Mouse (Mus musculus) liver, embryonic 14.5 days (tissue): ENCODE results near the gene Acvr2a. TPM values are rescaled to one million over a fixed set of nuclear protein-coding genes. Genes with fewer than 3 reads are reported as not detected.
"Not testable (repeated sequence)": the region's sequence is repeated elsewhere in the genome, so short reads cannot be mapped to it uniquely, and the experiment has no call there.

Experiments used
- ATAC-seq: fragments of 200-750 bp; cut with Nextera tagmentation; 2 replicates; pipeline ENCODE4 v1.8.0; 2017; ENCODE audit warnings: moderate number of reproducible peaks, mild to moderate bottlenecking, moderate library complexity; ENCODE audit not compliant: insufficient read depth
- DNase-seq, 3 experiments: peaks; one replicate each; pipeline ENCODE4 v3.0.0-alpha.2; 2012 to 2013; ENCODE audit warnings: low read depth in 3 of 3, low spot score in 3 of 3
- H3K27ac ChIP-seq: fragments of 300-500 bp; sonication (generic); 2 replicates; pipeline ENCODE4 v1.5.1; 2014; ENCODE audit warnings: moderate library complexity, mild to moderate bottlenecking, control low read depth, inconsistent platforms
- H3K27me3 ChIP-seq: fragments of 300-500 bp; sonication (generic); 2 replicates; pipeline ENCODE4 v1.6.1; 2014; ENCODE audit warnings: mild to moderate bottlenecking, low read length, moderate library complexity; ENCODE audit not compliant: control insufficient read depth, insufficient read depth
- H3K36me3 ChIP-seq: fragments of 300-500 bp; sonication (generic); replicated peaks from 2 replicates; pipeline ENCODE4 v1.6.1; 2014; ENCODE audit warnings: low read depth; ENCODE audit not compliant: control insufficient read depth, insufficient read depth
- H3K4me1 ChIP-seq, 2 experiments: fragments of 200-500 bp in 1 of 2; fragments of 300-500 bp in 1 of 2; sonication (generic) in 1 of 2; replicated peaks; 2 replicates each; pipeline ENCODE4 v1.6.1; 2012 to 2014; ENCODE audit warnings: antibody characterized with exemption in 1 of 2, inconsistent platforms in 1 of 2, low read length in 1 of 2; ENCODE audit not compliant: control insufficient read depth in 2 of 2, insufficient read depth in 2 of 2
- H3K4me2 ChIP-seq: fragments of 300-500 bp; sonication (generic); 2 replicates; pipeline ENCODE4 v1.6.1; 2014; ENCODE audit warnings: low read depth, mild to moderate bottlenecking, control low read depth, moderate library complexity
- H3K4me3 ChIP-seq, 2 experiments: fragments of 200-500 bp in 1 of 2; fragments of 300-500 bp in 1 of 2; sonication (generic) in 1 of 2; 2 replicates each; pipeline ENCODE4 v1.5.1; 2012 to 2014; ENCODE audit warnings: low read depth in 2 of 2, low read length in 2 of 2, mild to moderate bottlenecking in 2 of 2, control low read depth in 1 of 2, inconsistent platforms in 1 of 2, moderate library complexity in 1 of 2; ENCODE audit not compliant: insufficient read depth in 1 of 2
- H3K9ac ChIP-seq: fragments of 300-500 bp; sonication (generic); replicated peaks from 2 replicates; pipeline ENCODE4 v1.6.1; 2014; ENCODE audit warnings: mild to moderate bottlenecking, control low read depth, moderate library complexity
- H3K9me3 ChIP-seq: fragments of 300-500 bp; sonication (generic); 2 replicates; pipeline ENCODE4 v1.6.1; 2016; ENCODE audit warnings: low read length, mixed read lengths; ENCODE audit not compliant: control insufficient read depth
- CTCF ChIP-seq: IDR thresholded peaks from 2 replicates; pipeline ENCODE4 v1.5.1; 2016; ENCODE audit warnings: antibody characterized with exemption, low read depth, control low read depth
- EP300 ChIP-seq: IDR thresholded peaks from 2 replicates; pipeline ENCODE4 v1.6.1; 2016; ENCODE audit warnings: antibody characterized with exemption, low read depth
- WGBS: fragments of 180-500 bp; shearing (Covaris S2); extraction: QIAGEN DNeasy Blood & Tissue Kit; methylation state at CpG from one replicate; pipeline ENCODE4 v1.1.7; 2014; ENCODE audit not compliant: insufficient replicate concordance; 5-methylcytosine and 5-hydroxymethylcytosine counted together
- polyA plus RNA-seq, 2 experiments: library from polyadenylated mRNA; depleted of rRNA in 1 of 2; stranded (reverse) in 1 of 2; unstranded in 1 of 2; fragments of >200 nt; fragmentation: Nextera tagmentation in 1 of 2; extraction: Ambion mirVana in 1 of 2; gene quantifications; 2 replicates each; pipeline versions ENCODE4 v1.2.1 to v1.2.3; 2012 to 2014

The Acvr2a gene
- polyA plus RNA-seq, 2 experiments = 1.3 to 2.5 TPM

GRCm38 (mm10) chr2:48833884-48834450 is 20.1 kb downstream of the Acvr2a start:
- H3K4me3 ChIP-seq = no peak overlapping the region
- DNase-seq (no peak), ATAC-seq (no peak)
- no peaks in the 10 kb centered on the region for H3K27me3 ChIP-seq
- no peak overlapping the region for H3K4me2 ChIP-seq
- H3K4me1 ChIP-seq = no peaks in the 10 kb centered on the region
- H3K9ac ChIP-seq = no peak overlapping the region
- 52% methylated on average over 3 of the region's 3 CpGs for WGBS
- H3K27ac ChIP-seq = no peak overlapping the region
- H3K9me3 ChIP-seq = no peaks in the 10 kb centered on the region
- no peak for TF ChIP-seq EP300
- TF ChIP-seq CTCF = no peak
- no peaks in the 10 kb centered on the region for H3K36me3 ChIP-seq

GRCm38 (mm10) chr2:48841611-48842470 is 27.9 kb downstream of the Acvr2a start:
- Histone ChIP-seq H3K36me3 (no peaks in the 10 kb centered on the region), H3K27ac (no peak overlapping the region), H3K4me1 (no peaks in the 10 kb centered on the region), H3K9ac (no peak overlapping the region), H3K4me3 (no peak overlapping the region), H3K9me3 (no peaks in the 10 kb centered on the region), H3K27me3 (no peaks in the 10 kb centered on the region), H3K4me2 (no peak overlapping the region)
- WGBS = 47% methylated on average over 3 of the region's 3 CpGs
- ATAC-seq (no peak), DNase-seq (no peak)
- TF ChIP-seq CTCF (no peak), EP300 (no peak)

- Histone ChIP-seq H3K9ac (no peak overlapping the region), H3K4me1 (no peaks in the 10 kb centered on the region), H3K4me2 (no peak overlapping the region), H3K27ac (no peak overlapping the region), H3K9me3 (no peaks in the 10 kb centered on the region), H3K27me3 (no peaks in the 10 kb centered on the region), H3K4me3 (no peak overlapping the region), H3K36me3 (no peaks in the 10 kb centered on the region)
- WGBS = 40% methylated on average over 2 of the region's 2 CpGs
- DNase-seq = no peak
- no peak for ATAC-seq
- no peak for TF ChIP-seq EP300
These were observed 32.9 kb downstream of the Acvr2a start for GRCm38 (mm10) chr2:48846689-48847398.

GRCm38 (mm10) chr2:48865596-48865995 is 51.7 kb downstream of the Acvr2a start:
- 55% methylated on average over 6 of the region's 6 CpGs for WGBS
- not testable (repeated sequence) for H3K4me1 ChIP-seq, H3K36me3 ChIP-seq, ATAC-seq, H3K27ac ChIP-seq, H3K9me3 ChIP-seq, H3K9ac ChIP-seq, H3K4me3 ChIP-seq, H3K27me3 ChIP-seq, H3K4me2 ChIP-seq, DNase-seq

- no peaks in the 10 kb centered on the region for H3K27me3 ChIP-seq
- no peak overlapping the region for H3K27ac ChIP-seq
- no peak overlapping the region for H3K4me2 ChIP-seq
- H3K4me1 ChIP-seq = no peaks in the 10 kb centered on the region
- 49% methylated on average over 5 of the region's 5 CpGs for WGBS
- no peak for DNase-seq
- H3K4me3 ChIP-seq = no peak overlapping the region
- no peak for ATAC-seq
- no peak overlapping the region for H3K9ac ChIP-seq
- H3K36me3 ChIP-seq = no peaks in the 10 kb centered on the region
- TF ChIP-seq EP300 (no peak), CTCF (no peak)
- no peaks in the 10 kb centered on the region for H3K9me3 ChIP-seq
These were observed 54.4 kb downstream of the Acvr2a start for GRCm38 (mm10) chr2:48868199-48868913.
